ENCODE assay signal across 27 mouse cellular contexts in genomic region chr4:130313552-130313951, GRCm38 (mm10). TPM values are rescaled to one million over a fixed set of nuclear protein-coding genes. Genes with fewer than 3 reads are reported as not detected.
"Had no signal": no experiment of that assay in that cellular context is flagged by ENCODE, and none has a peak within 500 bp of the region (broad histone marks: within the 10 kb centered on the region; RNA-seq: fewer than 3 reads in every experiment).

No protein-coding gene starts in this region.

- H3K9ac ChIP-seq: heart, embryonic 12.5 days; hindbrain, embryonic 13.5 days; intestine, embryonic 15.5 days; limb, embryonic 12.5 days; liver, embryonic 13.5 days had no signal

- H3K27ac ChIP-seq: hindbrain, embryonic 13.5 days; intestine, embryonic 15.5 days; left cerebral cortex, adult 2 months; limb, embryonic 10.5 days; limb, embryonic 12.5 days; liver, embryonic 13.5 days had no signal

- H3K9me3 ChIP-seq: heart, embryonic 12.5 days; hindbrain, embryonic 13.5 days; intestine, embryonic 15.5 days; limb, embryonic 10.5 days; limb, embryonic 12.5 days; liver, embryonic 13.5 days had no signal

- H3K4me2 ChIP-seq: heart, embryonic 12.5 days; hindbrain, embryonic 13.5 days; intestine, embryonic 15.5 days; limb, embryonic 12.5 days; liver, embryonic 11.5 days; liver, embryonic 13.5 days had no signal

- H3K4me3 ChIP-seq: heart, embryonic 12.5 days; hindbrain, embryonic 13.5 days; intestine, embryonic 15.5 days; left cerebral cortex, adult 2 months; limb, embryonic 10.5 days; limb, embryonic 12.5 days; liver, embryonic 13.5 days had no signal

- ATAC-seq: hindbrain, embryonic 16.5 days; inflammation-experienced regulatory T-cells, adult 6 months; intestine, embryonic 15.5 days; intestine, postnatal 0 days had no signal

- DNase-seq: gastrocnemius, postnatal 14 days; gastrocnemius, postnatal 36 days; heart, adult 18-20 months; heart, postnatal 14 days; heart, postnatal 36 days; kidney, adult 18-20 months; kidney, adult 8-10 months; kidney, postnatal 10 days; kidney, postnatal 4 days; liver; liver, embryonic 13.5 days had no signal

RNA-seq across cellular contexts. Expression of gene Gm10570, which starts 5.1 kb away (rescaled TPM):
- total RNA-seq: gastrocnemius, postnatal 14 days; heart, adult 18-20 months; hematopoietic stem cell, adult 5-6 weeks; layer of hippocampus, postnatal 10 days; left cerebral cortex, postnatal 14 days had no signal
- polyA plus RNA-seq: gonadal fat pad, adult 2 months; hindbrain, embryonic 11.5 days; inflammation-experienced regulatory T-cells, adult 6 months; intestine, embryonic 15.5 days; intestine, postnatal 0 days; kidney, embryonic 14.5 days; limb, embryonic 10.5 days; limb, embryonic 12.5 days; liver, embryonic 11.5 days; liver, embryonic 13.5 days had no signal

RNA-seq across cellular contexts. Expression of gene Fabp3, which starts 5.2 kb away (rescaled TPM):
- total RNA-seq: hematopoietic stem cell, adult 5-6 weeks had no signal

RNA-seq across cellular contexts. Expression of gene Serinc2, which starts 34.5 kb away (rescaled TPM):
- total RNA-seq: hematopoietic stem cell, adult 5-6 weeks had no signal
